Mouse (Mus musculus) testis, adult 2 months (tissue): ENCODE measurements around the gene Cpsf4l.

Source experiments
- CTCF ChIP-seq: fragments of 200-500 bp; IDR thresholded peaks from 2 replicates; pipeline ENCODE4 v1.5.1; 2012; ENCODE audit warnings: low read depth, mild to moderate bottlenecking, inconsistent platforms, low read length, moderate library complexity; ENCODE audit not compliant: control insufficient read depth, insufficient read depth, insufficient replicate concordance
- POLR2A ChIP-seq: fragments of 200-500 bp; IDR thresholded peaks from 2 replicates; pipeline ENCODE4 v1.6.1; 2012; ENCODE audit warnings: low read depth, mild to moderate bottlenecking, inconsistent platforms, low read length, moderate library complexity; ENCODE audit not compliant: control insufficient read depth

GRCm38 (mm10) chr11:113661835-113662351 lies 47.9 kb downstream of the Cpsf4l start:
- TF ChIP-seq POLR2A (no peak), CTCF (no peak)
